Mouse (Mus musculus): ENCODE measurements around the gene Mdm4. TPM values are rescaled to one million over a fixed set of nuclear protein-coding genes. Genes with fewer than 3 reads are reported as not detected.
A peak's percentile ranks its signal among the peaks of the same experiment; 100 is the strongest.

The Mdm4 gene
- polyA plus RNA-seq, 1 experiment = 46.7 TPM

DNA sequence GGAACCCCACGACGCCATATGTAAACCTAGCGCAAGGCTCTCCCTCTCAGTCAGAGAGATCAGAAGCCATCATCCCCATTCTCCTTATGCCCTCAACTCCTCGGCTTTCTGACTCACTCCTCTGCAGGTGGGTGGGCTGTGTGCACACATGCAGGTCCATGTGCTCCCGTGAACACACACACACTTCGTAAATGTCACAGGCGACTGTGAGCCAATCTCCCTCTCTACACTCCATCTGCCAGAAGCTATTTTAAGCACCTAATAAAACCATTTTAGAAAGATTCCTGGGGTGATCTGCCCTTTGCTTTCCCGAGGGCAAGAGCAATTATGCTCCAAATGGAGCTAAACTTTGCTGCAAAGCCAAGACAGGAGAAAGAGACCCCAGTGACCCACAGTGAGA lies 84.5 kb downstream of the Mdm4 start:
- Histone ChIP-seq H3K27ac (ENCODE audit: control insufficient read depth, insufficient read depth, low read depth, low read length) (no peak overlapping the region), H3K36me3 (ENCODE audit: control insufficient read depth, insufficient read depth, low read length) (no peaks in the 10 kb centered on the region), H3K4me3 (ENCODE audit: control insufficient read depth, low read depth, low read length) (no peak overlapping the region), H3K4me1 (ENCODE audit: control insufficient read depth, insufficient read depth, low read length) (no peaks in the 10 kb centered on the region), H3K27me3 (ENCODE audit: control insufficient read depth, insufficient read depth, low read length) (no peaks in the 10 kb centered on the region)
- TF ChIP-seq CTCF (IDR thresholded peaks at IDR 0.05; ENCODE audit: control insufficient read depth, insufficient read depth, insufficient replicate concordance, low read depth, low read length) = no peak
- TF ChIP-seq POLR2A (IDR thresholded peaks at IDR 0.05; ENCODE audit: control insufficient read depth, low read depth, low read length) = no peak

DNA sequence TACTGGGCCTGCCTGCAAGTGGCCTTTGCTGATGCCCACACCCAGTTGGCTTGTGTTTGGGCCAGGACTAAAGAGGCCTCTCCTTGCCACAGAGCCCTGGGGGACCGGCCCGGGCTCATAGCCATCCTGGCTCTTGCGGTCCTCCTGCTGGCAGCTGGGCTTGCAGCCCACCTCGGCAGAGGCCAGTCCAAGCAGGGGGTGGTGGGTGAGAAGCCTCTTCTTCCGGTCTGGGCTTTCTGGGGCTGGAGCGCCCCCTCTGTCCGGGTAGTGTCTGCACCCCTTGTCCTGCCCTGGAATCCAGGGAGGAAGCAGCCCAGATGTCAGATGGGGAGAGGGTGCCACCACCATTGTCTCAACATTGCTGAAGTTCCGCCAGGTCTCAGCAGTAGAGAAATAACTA lies 91.4 kb downstream of the Mdm4 start:
- Histone ChIP-seq H3K27me3 (ENCODE audit: control insufficient read depth, insufficient read depth, low read length) (no peaks in the 10 kb centered on the region; the same call in 1 of the 2 replicates), H3K36me3 (ENCODE audit: control insufficient read depth, insufficient read depth, low read length) (no peaks in the 10 kb centered on the region), H3K4me1 (ENCODE audit: control insufficient read depth, insufficient read depth, low read length) (peaks cover 16% of the 10 kb centered on the region), H3K4me3 (ENCODE audit: control insufficient read depth, low read depth, low read length) (peak overlapping the region; percentile 60), H3K27ac (ENCODE audit: control insufficient read depth, insufficient read depth, low read depth, low read length) (no peak overlapping the region)
- TF ChIP-seq POLR2A (IDR thresholded peaks at IDR 0.05; ENCODE audit: control insufficient read depth, low read depth, low read length) = no peak
- no peak; the same call in 1 of the 2 replicates for TF ChIP-seq CTCF (IDR thresholded peaks at IDR 0.05; ENCODE audit: control insufficient read depth, insufficient read depth, insufficient replicate concordance, low read depth, low read length)

DNA sequence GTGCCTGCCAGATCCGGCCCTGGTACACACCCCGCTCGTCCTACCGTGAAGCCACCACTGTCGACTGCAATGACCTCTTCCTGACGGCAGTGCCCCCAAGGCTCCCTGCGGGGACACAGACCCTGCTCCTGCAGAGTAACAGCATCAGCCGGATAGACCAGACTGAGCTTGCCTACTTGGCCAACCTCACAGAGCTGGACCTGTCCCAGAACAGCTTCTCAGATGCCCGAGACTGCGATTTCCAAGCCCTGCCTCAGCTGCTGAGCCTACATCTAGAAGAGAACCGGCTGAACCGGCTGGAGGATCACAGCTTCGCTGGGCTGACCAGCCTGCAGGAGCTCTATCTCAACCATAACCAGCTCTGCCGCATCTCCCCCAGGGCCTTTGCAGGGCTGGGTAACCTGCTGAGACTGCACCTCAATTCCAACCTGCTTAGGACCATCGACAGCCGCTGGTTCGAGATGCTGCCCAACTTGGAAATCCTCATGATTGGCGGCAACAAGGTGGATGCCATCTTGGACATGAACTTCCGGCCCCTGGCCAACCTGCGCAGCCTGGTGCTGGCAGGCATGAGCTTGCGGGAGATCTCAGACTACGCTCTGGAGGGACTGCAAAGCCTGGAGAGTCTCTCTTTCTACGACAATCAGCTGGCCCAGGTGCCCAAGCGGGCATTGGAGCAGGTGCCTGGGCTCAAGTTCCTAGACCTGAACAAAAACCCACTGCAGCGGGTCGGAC lies 92.9 kb downstream of the Mdm4 start:
- Histone ChIP-seq H3K36me3 (ENCODE audit: control insufficient read depth, insufficient read depth, low read length) (no peaks in the 10 kb centered on the region), H3K27me3 (ENCODE audit: control insufficient read depth, insufficient read depth, low read length) (no peaks in the 10 kb centered on the region; the same call in 1 of the 2 replicates), H3K27ac (ENCODE audit: control insufficient read depth, insufficient read depth, low read depth, low read length) (no peak overlapping the region), H3K4me1 (ENCODE audit: control insufficient read depth, insufficient read depth, low read length) (peaks cover 16% of the 10 kb centered on the region), H3K4me3 (ENCODE audit: control insufficient read depth, low read depth, low read length) (no peak overlapping the region)
- TF ChIP-seq CTCF (IDR thresholded peaks at IDR 0.05; ENCODE audit: control insufficient read depth, insufficient read depth, insufficient replicate concordance, low read depth, low read length) (no peak), POLR2A (IDR thresholded peaks at IDR 0.05; ENCODE audit: control insufficient read depth, low read depth, low read length) (no peak)

DNA sequence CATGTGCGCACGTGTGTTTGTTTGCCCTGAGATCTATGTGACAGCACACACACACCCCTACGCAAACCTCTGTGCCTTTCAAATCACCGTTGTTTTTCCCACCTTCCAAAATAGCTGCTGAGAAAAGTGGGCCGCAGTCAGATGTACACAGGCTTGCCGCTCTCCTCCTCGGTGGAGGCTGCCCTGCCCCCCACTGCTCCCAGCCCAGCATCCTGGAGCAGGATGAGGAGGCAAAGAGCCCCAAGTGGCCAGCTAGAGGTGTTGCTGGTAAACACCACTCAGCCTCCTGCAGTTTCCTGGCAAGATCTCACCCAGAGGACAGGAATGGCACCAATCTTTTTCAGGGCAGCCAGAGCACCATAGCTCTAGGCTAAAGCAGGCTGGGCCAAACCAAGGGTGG lies 95.5 kb downstream of the Mdm4 start:
- no peaks in the 10 kb centered on the region; the same call in 1 of the 2 replicates for H3K27me3 ChIP-seq (ENCODE audit: control insufficient read depth, insufficient read depth, low read length)
- H3K36me3 ChIP-seq (ENCODE audit: control insufficient read depth, insufficient read depth, low read length) = no peaks in the 10 kb centered on the region
- H3K4me3 ChIP-seq (ENCODE audit: control insufficient read depth, low read depth, low read length) = no peak overlapping the region
- H3K4me1 ChIP-seq (ENCODE audit: control insufficient read depth, insufficient read depth, low read length) = peaks cover 16% of the 10 kb centered on the region
- no peak for TF ChIP-seq POLR2A (IDR thresholded peaks at IDR 0.05; ENCODE audit: control insufficient read depth, low read depth, low read length)
- peak; percentile 24; the same call in 1 of the 2 replicates for TF ChIP-seq CTCF (IDR thresholded peaks at IDR 0.05; ENCODE audit: control insufficient read depth, insufficient read depth, insufficient replicate concordance, low read depth, low read length)
- H3K27ac ChIP-seq (ENCODE audit: control insufficient read depth, insufficient read depth, low read depth, low read length) = no peak overlapping the region

DNA sequence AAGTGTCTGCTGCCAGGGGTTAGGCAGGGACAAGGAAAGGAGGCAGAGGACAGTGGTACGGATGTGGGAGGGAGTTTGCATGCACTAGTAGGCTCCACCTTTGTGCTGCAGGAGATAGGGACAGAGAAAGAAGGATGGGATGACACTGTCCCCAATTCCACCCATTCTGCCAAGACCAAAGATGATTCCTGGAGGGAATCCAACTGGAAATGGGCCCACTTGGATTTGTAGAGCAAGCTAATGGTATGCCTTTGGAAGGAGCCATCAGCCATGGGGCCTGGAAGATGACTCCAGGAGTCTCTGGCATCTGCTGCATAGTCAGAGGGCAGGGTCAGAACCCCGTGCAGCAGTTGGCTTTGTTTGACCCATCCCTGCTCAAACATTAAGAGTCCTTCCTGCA lies 97.9 kb downstream of the Mdm4 start:
- Histone ChIP-seq H3K27ac (ENCODE audit: control insufficient read depth, insufficient read depth, low read depth, low read length) (no peak overlapping the region), H3K27me3 (ENCODE audit: control insufficient read depth, insufficient read depth, low read length) (no peaks in the 10 kb centered on the region), H3K4me3 (ENCODE audit: control insufficient read depth, low read depth, low read length) (no peak overlapping the region), H3K4me1 (ENCODE audit: control insufficient read depth, insufficient read depth, low read length) (no peaks in the 10 kb centered on the region), H3K36me3 (ENCODE audit: control insufficient read depth, insufficient read depth, low read length) (no peaks in the 10 kb centered on the region)
- TF ChIP-seq CTCF (IDR thresholded peaks at IDR 0.05; ENCODE audit: control insufficient read depth, insufficient read depth, insufficient replicate concordance, low read depth, low read length) (no peak), POLR2A (IDR thresholded peaks at IDR 0.05; ENCODE audit: control insufficient read depth, low read depth, low read length) (no peak)

DNA sequence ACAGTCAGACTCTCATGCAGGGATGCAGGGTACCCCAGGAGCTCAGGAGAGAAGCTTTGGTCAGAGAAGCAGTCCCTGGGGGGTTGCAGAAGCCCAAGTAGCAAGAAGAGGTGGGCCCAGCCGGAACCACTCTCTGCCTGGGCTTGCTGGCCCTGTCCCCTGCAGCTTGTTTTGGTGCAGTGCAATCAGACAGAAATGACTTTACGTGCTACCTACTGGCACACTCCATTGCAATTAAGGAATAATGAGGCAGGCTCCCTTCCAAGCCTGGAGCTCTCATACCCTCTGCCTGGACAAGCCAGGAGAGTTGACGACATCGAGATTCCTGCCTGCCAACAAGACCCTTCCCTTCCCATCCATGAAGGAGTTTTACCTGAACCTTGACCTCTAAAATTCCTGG lies 100.1 kb downstream of the Mdm4 start:
- Histone ChIP-seq H3K4me3 (ENCODE audit: control insufficient read depth, low read depth, low read length) (no peak overlapping the region), H3K27me3 (ENCODE audit: control insufficient read depth, insufficient read depth, low read length) (no peaks in the 10 kb centered on the region), H3K36me3 (ENCODE audit: control insufficient read depth, insufficient read depth, low read length) (no peaks in the 10 kb centered on the region), H3K4me1 (ENCODE audit: control insufficient read depth, insufficient read depth, low read length) (no peaks in the 10 kb centered on the region), H3K27ac (ENCODE audit: control insufficient read depth, insufficient read depth, low read depth, low read length) (no peak overlapping the region)
- no peak for TF ChIP-seq POLR2A (IDR thresholded peaks at IDR 0.05; ENCODE audit: control insufficient read depth, low read depth, low read length)
- no peak for TF ChIP-seq CTCF (IDR thresholded peaks at IDR 0.05; ENCODE audit: control insufficient read depth, insufficient read depth, insufficient replicate concordance, low read depth, low read length)

DNA sequence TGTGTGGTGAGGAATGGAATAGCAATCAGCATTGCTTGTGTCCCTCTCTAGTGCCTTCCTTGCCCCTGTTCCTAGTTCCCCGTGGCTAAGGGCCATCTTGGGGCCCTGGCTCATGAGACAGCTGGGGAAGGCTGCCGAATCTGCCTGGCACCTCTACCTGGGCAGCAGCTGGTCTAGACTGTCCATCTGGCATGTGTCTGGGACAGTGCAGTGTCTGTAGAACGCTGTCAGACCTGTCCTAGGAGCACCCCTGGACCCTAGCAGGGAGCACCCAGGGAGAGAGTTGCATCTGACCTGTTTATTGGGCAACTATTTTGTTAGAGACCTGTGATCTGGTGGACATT lies 101.5 kb downstream of the Mdm4 start:
- Histone ChIP-seq H3K27me3 (ENCODE audit: control insufficient read depth, insufficient read depth, low read length) (no peaks in the 10 kb centered on the region), H3K4me3 (ENCODE audit: control insufficient read depth, low read depth, low read length) (no peak overlapping the region), H3K27ac (ENCODE audit: control insufficient read depth, insufficient read depth, low read depth, low read length) (no peak overlapping the region), H3K36me3 (ENCODE audit: control insufficient read depth, insufficient read depth, low read length) (no peaks in the 10 kb centered on the region), H3K4me1 (ENCODE audit: control insufficient read depth, insufficient read depth, low read length) (no peaks in the 10 kb centered on the region)
- TF ChIP-seq POLR2A (IDR thresholded peaks at IDR 0.05; ENCODE audit: control insufficient read depth, low read depth, low read length) = no peak
